Mouse (Mus musculus): ENCODE measurements around the gene Lrit3.
"Not testable (repeated sequence)": the region's sequence is repeated elsewhere in the genome, so short reads cannot be mapped to it uniquely, and the experiment has no call there.

The Lrit3 gene

DNA sequence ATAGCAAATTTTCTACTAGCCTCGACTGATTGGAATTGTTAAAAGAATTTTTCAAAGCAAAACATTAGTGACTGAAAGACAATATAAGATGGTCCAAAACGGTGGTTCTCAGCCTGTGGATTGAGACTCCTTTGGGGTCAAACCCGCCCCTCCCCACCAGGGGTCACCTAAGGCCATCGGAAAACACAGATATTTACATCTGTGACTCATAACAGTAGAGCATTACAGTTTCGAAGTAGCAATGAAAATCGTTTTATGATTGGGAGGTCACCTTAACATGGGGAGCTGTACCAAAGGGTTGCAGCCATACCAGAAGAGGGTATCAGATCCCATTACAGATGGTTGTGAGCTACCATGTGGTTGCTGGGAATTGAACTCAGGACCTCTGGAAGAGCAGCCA is 32.6 kb downstream of the Lrit3 start:
- DNase-seq (ENCODE audit: low read depth in 1 of 2, low spot score in 2 of 2): no peak

DNA sequence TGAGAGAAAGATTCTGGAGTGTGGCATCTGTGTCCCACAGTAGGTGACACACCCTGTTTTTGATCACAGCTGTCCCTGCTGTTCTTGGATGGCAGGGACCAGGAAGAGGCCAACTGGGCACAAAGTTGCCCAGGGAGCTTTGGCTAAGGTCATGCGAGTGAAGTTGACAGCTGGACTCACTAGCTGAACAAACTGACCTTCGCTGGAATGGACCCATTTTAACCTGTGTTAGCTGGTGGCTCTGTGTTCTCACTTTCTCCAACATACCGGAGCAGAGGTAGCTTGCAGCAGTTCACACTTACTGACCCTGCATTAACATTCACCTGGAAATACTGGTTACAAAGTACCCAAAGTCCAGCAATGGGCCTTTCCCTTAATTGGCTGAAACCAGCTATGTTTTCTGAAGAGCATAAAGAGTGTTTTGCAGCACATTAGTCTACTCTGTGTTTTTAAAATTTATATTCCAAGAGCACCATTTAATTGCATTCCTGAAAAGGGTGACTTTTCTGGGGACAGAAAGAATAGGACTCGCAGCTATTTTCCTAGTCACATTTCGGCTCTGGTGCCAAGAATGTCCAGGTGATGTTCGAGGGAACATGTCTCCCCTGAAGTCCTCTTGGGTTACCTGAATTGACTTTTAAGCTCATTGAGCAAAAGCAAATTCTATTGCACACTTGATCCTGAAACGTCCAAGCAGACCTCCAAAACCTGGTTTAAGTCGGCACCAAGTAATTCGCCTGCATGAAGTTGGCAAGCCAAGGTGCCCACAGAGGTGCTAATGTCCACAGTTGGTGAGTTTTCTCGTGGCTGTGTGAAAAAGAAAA is 36.6 kb downstream of the Lrit3 start:
- DNase-seq (ENCODE audit: low read depth in 1 of 2, low spot score in 2 of 2): no peak

DNA sequence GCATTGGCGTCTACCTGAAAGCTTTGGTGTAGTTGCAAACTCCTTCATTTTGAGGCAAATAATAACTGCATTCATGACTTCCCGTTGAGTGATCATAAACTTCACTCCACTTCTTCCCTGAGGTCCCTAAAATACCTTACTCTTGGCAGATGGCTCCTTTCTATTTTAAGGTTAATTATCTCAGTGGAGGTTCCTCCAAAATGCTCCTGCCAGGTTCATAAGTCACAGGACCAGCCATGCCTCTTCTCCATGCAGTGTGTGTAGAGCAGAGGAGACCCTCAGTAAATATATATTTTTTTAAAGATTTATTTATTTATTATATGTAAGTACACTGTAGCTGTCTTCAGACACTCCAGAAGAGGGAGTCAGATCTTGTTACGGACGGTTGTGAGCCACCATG is 37.7 kb downstream of the Lrit3 start:
- no peak for DNase-seq (ENCODE audit: low read depth in 1 of 2, low spot score in 2 of 2)

DNA sequence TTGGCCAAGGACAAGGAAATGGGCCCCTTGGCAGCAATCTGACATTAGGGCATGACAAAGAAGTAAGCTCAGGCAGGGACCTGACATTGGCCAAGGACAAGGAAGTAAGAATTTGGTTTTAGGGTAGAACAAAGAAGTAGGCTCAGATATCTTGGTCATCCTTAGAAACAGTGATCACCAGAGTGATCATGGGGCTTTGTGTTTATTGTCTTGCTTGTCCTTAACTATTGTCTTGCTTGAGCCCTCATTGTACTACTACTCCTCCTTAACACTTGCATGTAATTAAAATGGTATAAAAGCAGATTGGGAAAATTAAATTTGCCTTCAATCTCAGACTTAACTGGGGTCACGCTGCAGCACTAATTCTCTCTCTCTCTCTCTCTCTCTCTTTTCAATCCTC is 46.2 kb downstream of the Lrit3 start:
- not testable (repeated sequence) for DNase-seq (ENCODE audit: low read depth in 1 of 2, low spot score in 2 of 2)

DNA sequence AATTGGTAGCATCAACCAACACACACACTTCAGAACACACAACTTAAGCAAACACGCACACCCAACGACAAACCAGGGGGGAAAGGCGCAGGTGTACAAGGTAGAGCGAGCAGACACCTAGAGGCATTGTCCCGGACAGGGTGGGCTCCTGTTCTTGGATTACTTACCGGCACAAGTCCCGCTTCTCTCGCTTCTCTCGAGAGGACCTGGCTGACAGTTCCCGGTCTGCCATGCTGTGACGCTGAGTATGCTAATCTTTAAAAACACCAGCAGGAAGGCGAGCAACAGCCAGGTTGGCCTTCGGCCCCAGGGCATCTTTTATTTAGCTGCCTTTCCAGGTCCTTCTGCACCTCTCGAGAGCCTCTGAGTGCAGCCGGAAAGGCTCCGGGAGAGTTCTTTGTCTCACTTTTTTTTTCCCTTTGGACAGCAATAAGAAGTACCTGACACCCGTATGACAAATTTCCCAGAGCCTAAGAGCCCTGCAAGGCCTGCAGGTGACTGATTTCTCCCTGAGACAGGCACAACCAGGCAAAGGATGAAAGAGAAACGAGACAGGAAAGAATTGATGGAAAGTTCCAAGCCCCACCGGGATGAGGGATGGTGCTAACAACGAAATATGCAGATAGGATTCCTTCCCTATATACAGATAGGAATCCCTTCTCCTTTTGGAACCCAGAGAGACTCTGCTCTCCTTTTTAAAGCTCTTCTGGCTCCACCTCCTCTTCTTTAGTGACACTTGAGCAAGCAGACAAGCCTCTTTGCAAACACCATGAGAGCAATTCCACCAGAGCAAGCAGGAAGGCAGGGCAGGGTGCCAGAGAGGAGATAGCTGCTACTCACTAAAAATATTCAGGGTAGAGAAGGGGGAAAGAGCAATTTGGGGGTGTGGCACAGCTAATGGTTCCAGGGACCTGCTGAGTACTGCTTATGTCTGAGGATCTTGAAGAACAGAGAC is 48.9 kb downstream of the Lrit3 start, which contains the start of gene Egf:
Gene Egf (minus strand): TSS at position 667 of the 955 bp plus-strand sequence.
- no peak for DNase-seq (ENCODE audit: low read depth in 1 of 2, low spot score in 2 of 2)

DNA sequence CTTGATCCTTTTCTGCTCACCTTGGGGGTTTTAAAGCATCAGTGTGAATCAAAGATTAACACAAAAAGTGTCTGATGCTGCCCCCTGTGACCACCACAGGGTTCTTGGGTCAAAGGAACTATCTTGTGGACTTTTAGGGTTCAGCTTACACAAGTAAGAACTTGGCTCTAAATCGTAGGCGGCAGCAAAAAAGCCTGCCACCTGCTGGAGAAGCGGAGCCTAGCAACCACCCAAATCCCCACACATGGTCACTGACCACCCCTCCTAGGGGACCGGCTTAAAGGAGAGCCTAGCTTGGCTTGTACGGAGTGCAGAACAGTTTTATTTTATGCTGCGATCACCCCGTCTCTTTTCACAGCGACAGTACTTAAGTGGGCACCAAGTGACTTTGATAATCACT is 59.0 kb downstream of the Lrit3 start:
- DNase-seq (ENCODE audit: low read depth in 1 of 2, low spot score in 2 of 2): peak in 1 of 2 experiments; percentile 10

DNA sequence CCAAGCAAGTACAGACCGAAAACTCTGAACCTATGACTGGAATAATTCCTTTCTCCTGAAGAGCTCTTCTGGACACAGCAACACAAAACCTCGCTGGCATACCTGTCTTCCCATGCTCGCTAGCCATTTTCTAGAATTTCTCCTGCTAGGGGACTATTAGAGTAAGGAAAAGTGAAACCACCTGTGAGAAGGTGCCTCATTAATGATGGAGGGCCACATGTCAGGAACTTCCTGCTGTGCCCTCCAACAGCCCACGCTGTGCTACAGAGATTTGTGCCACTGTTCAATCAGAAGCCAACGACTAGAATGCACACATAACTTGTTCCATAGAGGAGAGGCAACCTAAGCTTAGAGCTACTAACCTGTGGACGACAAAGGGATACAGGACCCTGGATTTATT is 61.0 kb downstream of the Lrit3 start:
- DNase-seq (ENCODE audit: low read depth in 1 of 2, low spot score in 2 of 2): no peak

DNA sequence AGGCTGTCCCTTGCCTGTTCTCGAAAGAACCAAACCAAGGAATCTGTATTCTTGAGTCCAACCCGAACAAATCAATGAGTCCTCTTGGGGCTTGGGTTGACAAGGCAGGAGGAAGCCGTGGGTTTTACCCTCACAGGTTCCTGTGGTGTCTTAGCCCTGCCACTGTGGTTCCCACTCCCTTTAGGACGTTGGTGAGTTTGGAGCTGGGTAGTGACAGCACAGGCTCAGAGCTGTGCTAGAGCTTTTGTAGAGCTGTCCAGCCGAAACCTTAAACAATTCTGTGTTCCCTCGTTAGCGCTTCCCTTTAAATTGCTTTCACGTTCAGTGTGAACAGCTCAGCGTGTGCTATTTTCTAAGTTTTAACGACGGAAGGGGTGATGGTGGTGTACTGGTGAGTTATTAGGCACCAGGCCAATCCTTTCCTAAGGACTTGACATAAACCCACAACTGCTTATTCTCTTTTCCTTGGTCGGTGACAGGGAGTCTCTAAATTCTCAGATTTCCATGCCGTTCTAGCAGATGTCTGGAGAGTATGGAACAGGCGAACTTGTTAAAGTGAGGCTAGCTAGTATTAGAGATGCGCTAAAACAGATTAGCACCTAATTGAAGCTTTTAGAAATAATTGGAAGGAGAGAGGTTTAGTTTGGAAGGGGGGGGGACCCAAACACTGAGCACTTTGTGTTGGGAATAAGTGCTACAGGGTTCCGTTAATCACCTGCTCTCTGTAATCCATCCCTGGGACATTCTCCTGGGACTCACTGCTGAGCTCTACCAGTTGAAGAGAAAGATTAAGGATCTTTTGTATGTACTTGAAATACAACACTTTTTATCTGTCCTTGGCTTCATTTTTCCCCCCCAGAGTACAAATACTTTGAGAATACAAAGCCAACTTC is 65.3 kb downstream of the Lrit3 start:
- no peak for DNase-seq (ENCODE audit: low read depth in 1 of 2, low spot score in 2 of 2)

Measured in monocyte, adult 2 months (primary cell).